ENCODE assay signal across 26 mouse cellular contexts in genomic region chr14:35115913-35116312, GRCm38 (mm10).
"Had no signal": no experiment of that assay in that cellular context is flagged by ENCODE, and none has a peak within 500 bp of the region (broad histone marks: within the 10 kb centered on the region; RNA-seq: fewer than 3 reads in every experiment).

No protein-coding gene starts in this region.

- H3K4me1 ChIP-seq: heart, embryonic 10.5 days; heart, embryonic 12.5 days; intestine, embryonic 15.5 days had no signal

- H3K4me3 ChIP-seq: gastrocnemius, adult 2 months; heart, adult 2 months; heart, embryonic 10.5 days; heart, embryonic 12.5 days; hindbrain, embryonic 10.5 days; hindbrain, embryonic 12.5 days; intestine, embryonic 15.5 days; layer of hippocampus, adult 2 months; left cerebral cortex, adult 2 months; limb, embryonic 10.5 days; limb, embryonic 12.5 days had no signal

- H3K4me2 ChIP-seq: heart, embryonic 12.5 days; hindbrain, embryonic 12.5 days; hindbrain, embryonic 14.5 days; intestine, embryonic 15.5 days; limb, embryonic 12.5 days; liver, embryonic 11.5 days had no signal

- H3K9ac ChIP-seq: heart, embryonic 12.5 days; hindbrain, embryonic 12.5 days; hindbrain, embryonic 14.5 days; intestine, embryonic 15.5 days; limb, embryonic 12.5 days had no signal

- ATAC-seq: hindbrain, embryonic 16.5 days; inflammation-experienced regulatory T-cells, adult 6 months; intestine, embryonic 15.5 days; intestine, postnatal 0 days had no signal

- DNase-seq: gastrocnemius, adult 2 months; gastrocnemius, postnatal 10 days; gastrocnemius, postnatal 25 days; heart, adult 2 months; heart, postnatal 10 days; heart, postnatal 4 days; kidney, adult 18-20 months; kidney, adult 8-10 months; kidney, postnatal 10 days; kidney, postnatal 25 days; kidney, postnatal 4 days; liver had no signal

- H3K36me3 ChIP-seq: heart, embryonic 10.5 days; heart, embryonic 12.5 days; hindbrain, embryonic 10.5 days; hindbrain, embryonic 12.5 days; intestine, embryonic 15.5 days; limb, embryonic 10.5 days; limb, embryonic 12.5 days had no signal

- H3K27me3 ChIP-seq: hindbrain, embryonic 12.5 days; intestine, embryonic 15.5 days had no signal

- H3K9me3 ChIP-seq: heart, embryonic 10.5 days; heart, embryonic 12.5 days; hindbrain, embryonic 10.5 days; hindbrain, embryonic 12.5 days; intestine, embryonic 15.5 days; limb, embryonic 10.5 days; limb, embryonic 12.5 days had no signal

- H3K27ac ChIP-seq: gastrocnemius, adult 2 months; heart, adult 2 months; heart, embryonic 10.5 days; hindbrain, embryonic 10.5 days; hindbrain, embryonic 12.5 days; hindbrain, embryonic 14.5 days; intestine, embryonic 15.5 days; layer of hippocampus, adult 2 months; left cerebral cortex, adult 2 months; limb, embryonic 10.5 days; limb, embryonic 12.5 days had no signal
